Mouse (Mus musculus): Measurements from ENCODE around the gene Ppm1g. TPM values are rescaled to one million over a fixed set of nuclear protein-coding genes. Genes with fewer than 3 reads are reported as not detected.
A peak's percentile ranks its signal among the peaks of the same experiment; 100 is the strongest.

Gene Ppm1g
- 171 and 182 TPM in 2 replicates for polyA plus RNA-seq (2015; fragmentation: Nextera tagmentation; extraction: Ambion mirVana)

GRCm38 (mm10) chr5:31220448-31221303, at the start of gene Ppm1g:
Gene Ppm1g (minus strand): TSS chr5:31220687.
- Histone ChIP-seq H3K27ac (replicated peaks) (peak within 1 kb of the TSS; percentile 94), H3K4me1 (replicated peaks) (peaks cover 26% of the 10 kb centered on the region), H3K9me3 (no peaks in the 10 kb centered on the region), H3K36me3 (no peaks in the 10 kb centered on the region), H3K4me3 (peak within 1 kb of the TSS; percentile 85), H3K9ac (peak within 1 kb of the TSS; percentile 80), H3K4me2 (peak within 1 kb of the TSS; percentile 66), H3K27me3 (no peaks in the 10 kb centered on the region)
- WGBS = under 1% methylated on average over 69 of the region's 70 CpGs
- peak; percentile 96 for ATAC-seq (ENCODE audit: low FRiP score, low read depth)

GRCm38 (mm10) chr5:31267686-31268085, 47.2 kb upstream of the Ppm1g start:
- ATAC-seq (ENCODE audit: low FRiP score, low read depth) = no peak
- no peak overlapping the region for H3K4me3 ChIP-seq
- H3K9me3 ChIP-seq = no peaks in the 10 kb centered on the region
- H3K27me3 ChIP-seq = no peaks in the 10 kb centered on the region
- H3K4me2 ChIP-seq = no peak overlapping the region
- H3K4me1 ChIP-seq (replicated peaks) = no peaks in the 10 kb centered on the region
- H3K36me3 ChIP-seq = peaks cover 74% of the 10 kb centered on the region
- no peak overlapping the region for H3K9ac ChIP-seq
- H3K27ac ChIP-seq (replicated peaks) = no peak overlapping the region
- WGBS = 62% methylated on average over 6 of the region's 6 CpGs

- no peak overlapping the region for H3K4me2 ChIP-seq
- H3K27me3 ChIP-seq = no peaks in the 10 kb centered on the region
- no peaks in the 10 kb centered on the region for H3K9me3 ChIP-seq
- H3K9ac ChIP-seq = no peak overlapping the region
- H3K36me3 ChIP-seq = peaks cover 82% of the 10 kb centered on the region
- no peak for ATAC-seq (ENCODE audit: low FRiP score, low read depth)
- no peaks in the 10 kb centered on the region for H3K4me1 ChIP-seq (replicated peaks)
- no peak overlapping the region for H3K4me3 ChIP-seq
- no peak overlapping the region for H3K27ac ChIP-seq (replicated peaks)
- 87% methylated on average over 7 of the region's 7 CpGs for WGBS
Measured at GRCm38 (mm10) chr5:31266101-31266500, 45.6 kb upstream of the Ppm1g start.

- no peak for ATAC-seq (ENCODE audit: low FRiP score, low read depth)
- 89% methylated on average over 11 of the region's 11 CpGs for WGBS
- H3K27me3 ChIP-seq = no peaks in the 10 kb centered on the region
Measured at GRCm38 (mm10) chr5:31257616-31258015, 37.1 kb upstream of the Ppm1g start.

GRCm38 (mm10) chr5:31255971-31256370, 35.5 kb upstream of the Ppm1g start:
- H3K27ac ChIP-seq (replicated peaks) = no peak overlapping the region
- H3K9me3 ChIP-seq = no peaks in the 10 kb centered on the region
- H3K4me1 ChIP-seq (replicated peaks) = peaks cover 6% of the 10 kb centered on the region; the same call in 1 of the 2 replicates
- H3K4me3 ChIP-seq = no peak overlapping the region
- no peaks in the 10 kb centered on the region for H3K27me3 ChIP-seq
- no peak overlapping the region for H3K4me2 ChIP-seq
- peaks cover 61% of the 10 kb centered on the region for H3K36me3 ChIP-seq
- ATAC-seq (ENCODE audit: low FRiP score, low read depth) = no peak
- H3K9ac ChIP-seq = no peak overlapping the region
- WGBS = 87% methylated on average over 2 of the region's 2 CpGs

More at GRCm38 (mm10) chr5:31257616-31258015, 37.1 kb upstream of the Ppm1g start:
- Histone ChIP-seq H3K4me2 (no peak overlapping the region), H3K4me3 (no peak overlapping the region), H3K9ac (no peak overlapping the region), H3K4me1 (replicated peaks) (no peaks in the 10 kb centered on the region), H3K27ac (replicated peaks) (no peak overlapping the region), H3K36me3 (peaks cover 64% of the 10 kb centered on the region), H3K9me3 (no peaks in the 10 kb centered on the region)

- Histone ChIP-seq H3K9me3 (no peaks in the 10 kb centered on the region), H3K4me1 (replicated peaks) (peaks cover 6% of the 10 kb centered on the region; the same call in 1 of the 2 replicates), H3K27me3 (no peaks in the 10 kb centered on the region), H3K4me3 (no peak overlapping the region), H3K9ac (no peak overlapping the region), H3K36me3 (peaks cover 61% of the 10 kb centered on the region), H3K4me2 (no peak overlapping the region), H3K27ac (replicated peaks) (no peak overlapping the region)
- WGBS = 97% methylated on average over 2 of the region's 2 CpGs
- no peak for ATAC-seq (ENCODE audit: low FRiP score, low read depth)
Measured at GRCm38 (mm10) chr5:31255381-31255780, 34.9 kb upstream of the Ppm1g start.

- no peaks in the 10 kb centered on the region for H3K9me3 ChIP-seq
- no peak overlapping the region for H3K9ac ChIP-seq
- no peaks in the 10 kb centered on the region for H3K27me3 ChIP-seq
- peaks cover 61% of the 10 kb centered on the region for H3K36me3 ChIP-seq
- H3K4me2 ChIP-seq = no peak overlapping the region
- no peak overlapping the region for H3K4me3 ChIP-seq
- H3K27ac ChIP-seq (replicated peaks) = no peak overlapping the region
- ATAC-seq (ENCODE audit: low FRiP score, low read depth) = no peak
- H3K4me1 ChIP-seq (replicated peaks) = peaks cover 6% of the 10 kb centered on the region; the same call in 1 of the 2 replicates
- WGBS = 90% methylated on average over 8 of the region's 8 CpGs
Measured at GRCm38 (mm10) chr5:31254901-31255300, 34.4 kb upstream of the Ppm1g start.

GRCm38 (mm10) chr5:31254452-31254851, 34.0 kb upstream of the Ppm1g start:
- ATAC-seq (ENCODE audit: low FRiP score, low read depth) = no peak
- H3K4me1 ChIP-seq (replicated peaks) = peaks cover 6% of the 10 kb centered on the region; the same call in 1 of the 2 replicates
- no peak overlapping the region for H3K4me2 ChIP-seq
- H3K27ac ChIP-seq (replicated peaks) = no peak overlapping the region
- H3K9ac ChIP-seq = no peak overlapping the region
- H3K36me3 ChIP-seq = peaks cover 61% of the 10 kb centered on the region
- no peaks in the 10 kb centered on the region for H3K27me3 ChIP-seq
- no peak overlapping the region for H3K4me3 ChIP-seq
- no peaks in the 10 kb centered on the region for H3K9me3 ChIP-seq
- WGBS = 88% methylated on average over 7 of the region's 7 CpGs

GRCm38 (mm10) chr5:31253806-31254205, 33.3 kb upstream of the Ppm1g start:
- Histone ChIP-seq H3K9ac (no peak overlapping the region), H3K27ac (replicated peaks) (no peak overlapping the region), H3K4me1 (replicated peaks) (peaks cover 6% of the 10 kb centered on the region; the same call in 1 of the 2 replicates), H3K4me3 (no peak overlapping the region), H3K9me3 (no peaks in the 10 kb centered on the region), H3K27me3 (no peaks in the 10 kb centered on the region), H3K36me3 (peaks cover 62% of the 10 kb centered on the region), H3K4me2 (no peak overlapping the region)
- 93% methylated on average over 8 of the region's 8 CpGs for WGBS
- no peak for ATAC-seq (ENCODE audit: low FRiP score, low read depth)

- Histone ChIP-seq H3K4me1 (replicated peaks) (peaks cover 6% of the 10 kb centered on the region; the same call in 1 of the 2 replicates), H3K4me3 (no peak overlapping the region), H3K27ac (replicated peaks) (no peak overlapping the region), H3K9ac (no peak overlapping the region), H3K4me2 (no peak overlapping the region), H3K36me3 (peaks cover 69% of the 10 kb centered on the region), H3K27me3 (no peaks in the 10 kb centered on the region), H3K9me3 (no peaks in the 10 kb centered on the region)
- no peak for ATAC-seq (ENCODE audit: low FRiP score, low read depth)
- WGBS = 84% methylated on average over 16 of the region's 16 CpGs
Measured at GRCm38 (mm10) chr5:31252795-31253545, 32.5 kb upstream of the Ppm1g start.

GRCm38 (mm10) chr5:31252151-31252550, 31.7 kb upstream of the Ppm1g start:
- ATAC-seq (ENCODE audit: low FRiP score, low read depth) = no peak
- 70% methylated on average over 10 of the region's 10 CpGs for WGBS
- peaks cover 75% of the 10 kb centered on the region for H3K36me3 ChIP-seq
- no peak overlapping the region for H3K4me3 ChIP-seq
- no peaks in the 10 kb centered on the region for H3K9me3 ChIP-seq
- H3K4me1 ChIP-seq (replicated peaks) = peaks cover 6% of the 10 kb centered on the region; the same call in 1 of the 2 replicates
- no peaks in the 10 kb centered on the region for H3K27me3 ChIP-seq
- H3K27ac ChIP-seq (replicated peaks) = no peak overlapping the region
- H3K4me2 ChIP-seq = 0 out of 2 replicates have a peak overlapping the region, but pooled peaks have one; percentile 28
- no peak overlapping the region for H3K9ac ChIP-seq
